Mouse (Mus musculus) limb, embryonic 12.5 days (tissue): ENCODE results near the gene Mydgf. TPM values are rescaled to one million over a fixed set of nuclear protein-coding genes. Genes with fewer than 3 reads are reported as not detected.

Source experiments
- ATAC-seq: fragments of 200-750 bp; cut with Nextera tagmentation; 2 replicates; pipeline ENCODE4 v1.8.0; 2017; ENCODE audit warnings: low read depth, moderate TSS enrichment; ENCODE audit not compliant: insufficient number of reproducible peaks, insufficient read depth, low FRiP score, low TSS enrichment
- H3K27ac ChIP-seq: fragments of 300-500 bp; sonication (generic); 2 replicates; pipeline ENCODE4 v1.5.1; 2016; ENCODE audit warnings: mild to moderate bottlenecking, moderate library complexity
- H3K27me3 ChIP-seq: fragments of 300-500 bp; sonication (generic); 2 replicates; pipeline ENCODE4 v1.6.1; 2016; ENCODE audit warnings: mild to moderate bottlenecking, moderate library complexity
- H3K36me3 ChIP-seq: fragments of 300-500 bp; sonication (generic); 2 replicates; pipeline ENCODE4 v1.6.1; 2016; ENCODE audit warnings: mild to moderate bottlenecking, moderate library complexity
- H3K4me1 ChIP-seq: fragments of 300-500 bp; sonication (generic); replicated peaks from 2 replicates; pipeline ENCODE4 v1.6.1; 2016
- H3K4me2 ChIP-seq: fragments of 300-500 bp; sonication (generic); 2 replicates; pipeline ENCODE4 v1.6.1; 2016; ENCODE audit warnings: mild to moderate bottlenecking, moderate library complexity
- H3K4me3 ChIP-seq: fragments of 300-500 bp; sonication (generic); replicated peaks from 2 replicates; pipeline ENCODE4 v1.5.1; 2016; ENCODE audit warnings: mild to moderate bottlenecking
- H3K9ac ChIP-seq: fragments of 300-500 bp; sonication (generic); replicated peaks from 2 replicates; pipeline ENCODE4 v1.6.1; 2016; ENCODE audit warnings: mild to moderate bottlenecking, moderate library complexity
- H3K9me3 ChIP-seq: fragments of 300-500 bp; sonication (generic); 2 replicates; pipeline ENCODE4 v1.6.1; 2016; ENCODE audit warnings: mild to moderate bottlenecking, moderate library complexity
- WGBS: fragments of 180-500 bp; shearing (Covaris S2); methylation state at CpG from one replicate; pipeline ENCODE4 v1.1.7; 2016; 5-methylcytosine and 5-hydroxymethylcytosine counted together
- polyA plus RNA-seq: library from polyadenylated mRNA; unstranded; fragments of >200 nt; fragmentation: Nextera tagmentation; extraction: Ambion mirVana; gene quantifications from 2 replicates; pipeline ENCODE4 v1.2.1, GENCODE M21; 2016

Mydgf gene
- polyA plus RNA-seq, 1 experiment from 2014 or later = 69.3 TPM

DNA sequence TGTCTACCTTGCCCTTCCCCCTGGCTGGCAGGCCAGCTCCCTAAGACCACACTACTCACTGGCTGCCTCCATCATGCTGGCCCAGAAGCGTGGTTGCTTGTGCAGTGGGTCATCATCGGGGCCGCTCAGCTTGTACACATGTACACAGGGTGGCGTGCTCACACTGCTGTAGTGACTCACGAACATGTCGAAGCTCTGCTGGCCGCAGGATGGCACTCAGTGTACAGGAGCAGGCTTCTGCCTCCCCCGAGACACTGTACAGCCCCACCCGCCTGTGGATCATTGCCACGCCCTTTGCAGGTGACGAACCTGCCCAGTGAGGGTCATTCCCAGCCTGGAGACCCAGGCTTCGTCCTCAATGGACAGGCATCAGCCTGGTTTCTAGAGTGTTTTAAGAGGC lies 10.6 kb upstream of the Mydgf start:
- 92% methylated on average over 12 of the region's 12 CpGs for whole genome bisulfite sequencing
- Histone ChIP-seq H3K4me1 (no peaks in the 10 kb centered on the region), H3K9ac (no peak overlapping the region), H3K27me3 (no peaks in the 10 kb centered on the region), H3K36me3 (peaks cover 100% of the 10 kb centered on the region), H3K9me3 (no peaks in the 10 kb centered on the region), H3K27ac (no peak overlapping the region), H3K4me3 (no peak overlapping the region), H3K4me2 (no peak overlapping the region)
- 0 out of 2 replicates have a peak, but pooled peaks have one; percentile 17 for ATAC-seq

DNA sequence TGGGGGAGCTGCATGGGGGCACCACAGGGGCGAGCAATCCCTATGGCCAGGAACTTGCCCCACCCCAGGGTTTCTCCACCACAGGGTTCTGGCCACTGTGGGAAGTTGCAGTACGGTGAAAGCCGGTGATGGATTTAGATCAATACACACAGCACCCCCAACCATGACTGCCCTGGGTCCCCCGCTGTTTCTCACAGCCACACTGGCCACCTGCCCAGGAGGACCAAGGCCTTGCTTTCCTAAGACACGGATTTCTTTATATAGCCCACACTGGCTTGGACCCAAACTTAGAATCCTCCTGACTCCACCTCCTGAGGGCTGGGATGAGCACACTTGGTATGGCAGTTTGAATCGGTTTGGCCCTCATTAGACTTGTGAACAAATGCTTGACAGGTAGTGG lies 7.5 kb upstream of the Mydgf start:
- no peak overlapping the region for H3K4me2 ChIP-seq
- 91% methylated on average over 6 of the region's 6 CpGs for WGBS
- peaks cover 97% of the 10 kb centered on the region for H3K36me3 ChIP-seq
- no peaks in the 10 kb centered on the region for H3K27me3 ChIP-seq
- no peak overlapping the region for H3K9ac ChIP-seq
- H3K4me1 ChIP-seq = no peaks in the 10 kb centered on the region
- H3K4me3 ChIP-seq = no peak overlapping the region
- no peaks in the 10 kb centered on the region for H3K9me3 ChIP-seq
- no peak overlapping the region for H3K27ac ChIP-seq
- ATAC-seq = no peak

DNA sequence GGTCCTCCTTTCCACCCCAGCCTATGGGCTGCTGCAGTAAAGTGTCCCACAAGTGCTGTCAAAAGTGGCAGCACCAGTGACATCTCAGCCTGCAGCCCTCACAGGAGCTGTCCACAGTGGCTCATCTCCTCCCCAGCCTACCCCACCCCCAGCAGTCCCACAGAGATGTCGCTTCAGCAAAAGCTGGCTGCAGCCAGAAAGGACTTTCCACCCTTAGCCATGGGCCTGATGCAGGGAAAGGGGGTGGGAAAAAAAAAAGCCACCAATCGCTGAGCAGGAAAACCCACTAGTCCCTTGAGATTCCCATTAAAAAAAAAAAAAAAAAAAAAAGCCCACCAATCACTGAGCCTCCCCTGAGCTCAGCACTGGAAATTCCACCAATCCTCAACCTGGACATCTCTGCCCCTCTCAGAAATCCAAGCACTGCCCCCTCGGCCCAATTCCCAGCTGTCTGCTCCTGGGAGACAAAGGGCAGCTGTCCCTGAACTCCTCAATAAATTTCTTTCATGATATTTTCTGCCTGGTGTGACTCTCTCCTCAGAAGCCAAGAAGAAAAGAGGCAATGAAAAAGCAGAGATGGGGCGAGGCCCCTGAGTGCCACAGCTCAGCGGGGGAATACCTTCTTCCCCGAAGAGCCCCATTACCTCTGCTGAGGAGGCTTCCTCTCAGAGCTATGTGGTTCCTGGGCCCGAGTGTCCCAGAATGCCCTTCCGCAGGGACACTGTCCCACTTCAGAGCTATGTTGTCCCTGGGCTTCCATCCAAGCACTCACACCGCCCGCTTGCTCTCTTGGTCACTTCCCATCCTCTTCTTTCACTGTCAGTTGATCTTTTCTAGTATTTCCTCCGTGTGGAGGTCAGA lies 1.8 kb upstream of the Mydgf start:
- no peaks in the 10 kb centered on the region for H3K9me3 ChIP-seq
- H3K4me1 ChIP-seq = peaks cover 27% of the 10 kb centered on the region
- no peak overlapping the region for H3K4me3 ChIP-seq
- whole genome bisulfite sequencing = 43% methylated on average over 11 of the region's 11 CpGs
- 0 out of 2 replicates have a peak, but pooled peaks have one; percentile 32 for ATAC-seq
- peaks cover 59% of the 10 kb centered on the region for H3K36me3 ChIP-seq
- peak overlapping the region; percentile 94 for H3K4me2 ChIP-seq
- peak overlapping the region; percentile 80 for H3K27ac ChIP-seq
- 0 out of 2 replicates have a peak overlapping the region, but pooled peaks have one; percentile 13 for H3K9ac ChIP-seq
- H3K27me3 ChIP-seq = no peaks in the 10 kb centered on the region

DNA sequence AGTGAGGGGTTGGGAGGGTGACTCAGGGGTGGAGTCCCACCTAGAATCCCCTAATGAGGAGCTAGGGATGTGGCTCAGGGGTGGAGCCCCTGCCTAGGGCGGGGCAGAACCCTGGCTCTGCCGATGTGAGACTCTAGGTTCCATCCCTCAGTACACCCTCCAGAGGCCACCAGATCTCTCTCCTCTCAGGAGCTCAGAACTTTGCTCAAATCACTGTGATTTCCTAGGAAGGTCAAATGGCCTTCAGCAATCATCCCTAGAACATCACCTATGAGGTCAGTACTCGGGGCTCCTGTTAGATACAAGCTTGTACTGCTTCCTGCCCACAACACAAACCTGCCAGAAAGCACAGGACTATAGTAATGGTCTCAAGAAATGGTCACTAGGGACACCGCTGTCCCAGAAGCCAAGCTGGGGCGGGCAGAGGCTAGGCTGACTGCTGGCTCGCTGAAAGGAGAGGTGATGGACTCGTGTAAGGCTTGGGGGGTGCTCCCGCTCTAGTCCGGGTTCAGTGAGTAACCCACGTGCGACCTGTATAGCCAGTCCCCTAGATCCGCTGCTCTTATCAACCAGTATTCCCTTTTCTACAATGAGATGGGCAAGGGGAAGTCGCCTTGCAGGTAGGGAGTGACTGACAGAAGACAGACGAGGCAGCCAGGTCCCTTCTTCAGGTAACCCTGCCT lies 604 bp downstream of the Mydgf start:
- ATAC-seq = peak; percentile 15; the same call in 1 of the 2 replicates
- peaks cover 59% of the 10 kb centered on the region for H3K36me3 ChIP-seq
- no peaks in the 10 kb centered on the region for H3K27me3 ChIP-seq
- H3K27ac ChIP-seq = peak overlapping the region; percentile 74
- H3K4me3 ChIP-seq = peak overlapping the region; percentile 81
- peak overlapping the region; percentile 94 for H3K4me2 ChIP-seq
- under 1% methylated on average over 14 of the region's 14 CpGs for WGBS
- H3K9ac ChIP-seq = peak overlapping the region; percentile 74
- peaks cover 27% of the 10 kb centered on the region for H3K4me1 ChIP-seq
- H3K9me3 ChIP-seq = no peaks in the 10 kb centered on the region

DNA sequence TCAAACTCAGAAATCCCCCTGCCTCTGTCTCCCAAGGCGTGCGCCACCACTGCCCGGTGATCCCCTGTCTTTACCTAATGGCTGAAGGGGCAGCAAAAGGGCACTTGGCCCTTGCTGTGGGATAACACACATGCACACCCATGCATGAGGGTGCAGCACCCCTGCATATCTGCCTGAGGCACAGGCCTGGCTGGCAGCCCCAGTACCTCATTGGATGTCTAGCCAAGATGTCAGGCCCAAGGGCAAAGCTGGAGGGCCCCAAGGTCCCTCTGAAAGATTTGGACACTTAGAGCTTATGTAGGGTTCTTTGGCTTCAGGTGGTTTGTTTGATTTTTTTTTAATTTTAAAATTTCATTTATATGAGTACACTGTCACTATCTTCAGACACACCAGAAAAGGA lies 8.3 kb downstream of the Mydgf start:
- H3K27me3 ChIP-seq = no peaks in the 10 kb centered on the region
- no peaks in the 10 kb centered on the region for H3K9me3 ChIP-seq
- 0 out of 2 replicates have a peak, but pooled peaks cover 3% of the 10 kb centered on the region for H3K4me1 ChIP-seq
- WGBS = 98% methylated on average over 3 of the region's 3 CpGs
- no peak overlapping the region for H3K4me2 ChIP-seq
- no peak overlapping the region for H3K27ac ChIP-seq
- H3K9ac ChIP-seq = no peak overlapping the region
- H3K4me3 ChIP-seq = no peak overlapping the region
- no peak for ATAC-seq
- peaks cover 68% of the 10 kb centered on the region for H3K36me3 ChIP-seq

DNA sequence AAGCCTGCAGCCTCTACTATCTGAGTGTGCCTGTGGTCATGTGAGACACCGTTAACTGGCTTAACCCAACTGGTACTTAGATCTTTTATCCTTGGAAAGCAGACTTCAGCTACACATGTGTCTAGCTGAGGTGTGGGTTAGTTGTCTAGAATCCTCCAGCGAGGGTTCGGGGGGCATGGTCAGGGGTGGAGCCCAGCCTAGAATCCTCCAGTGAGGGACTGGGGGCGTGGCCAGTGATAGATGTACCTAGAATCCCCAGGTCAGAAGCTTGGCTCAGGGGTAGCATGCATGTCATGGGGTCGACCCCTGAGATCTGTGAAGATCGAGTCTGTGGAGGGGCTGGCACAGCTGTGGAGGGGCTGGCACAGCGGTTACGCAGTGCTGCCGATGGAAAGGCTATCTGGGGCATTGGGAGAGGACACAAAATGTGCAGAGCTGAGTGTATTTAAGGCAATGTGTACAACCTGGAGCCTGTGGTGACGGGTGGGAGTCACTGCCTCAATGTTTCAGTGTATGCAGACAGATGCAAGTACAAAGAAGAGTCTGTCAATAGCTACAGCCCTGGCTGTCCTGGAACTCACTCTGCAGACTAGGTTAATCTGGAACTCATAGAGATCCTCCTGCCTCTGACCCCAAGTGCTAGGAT lies 10.2 kb downstream of the Mydgf start:
- no peaks in the 10 kb centered on the region for H3K9me3 ChIP-seq
- H3K4me3 ChIP-seq = no peak overlapping the region
- ATAC-seq = no peak
- no peaks in the 10 kb centered on the region for H3K27me3 ChIP-seq
- H3K27ac ChIP-seq = no peak overlapping the region
- WGBS = 52% methylated on average over 10 of the region's 10 CpGs
- no peak overlapping the region for H3K4me2 ChIP-seq
- H3K36me3 ChIP-seq = peaks cover 49% of the 10 kb centered on the region
- H3K9ac ChIP-seq = no peak overlapping the region
- H3K4me1 ChIP-seq = 0 out of 2 replicates have a peak, but pooled peaks cover 3% of the 10 kb centered on the region

DNA sequence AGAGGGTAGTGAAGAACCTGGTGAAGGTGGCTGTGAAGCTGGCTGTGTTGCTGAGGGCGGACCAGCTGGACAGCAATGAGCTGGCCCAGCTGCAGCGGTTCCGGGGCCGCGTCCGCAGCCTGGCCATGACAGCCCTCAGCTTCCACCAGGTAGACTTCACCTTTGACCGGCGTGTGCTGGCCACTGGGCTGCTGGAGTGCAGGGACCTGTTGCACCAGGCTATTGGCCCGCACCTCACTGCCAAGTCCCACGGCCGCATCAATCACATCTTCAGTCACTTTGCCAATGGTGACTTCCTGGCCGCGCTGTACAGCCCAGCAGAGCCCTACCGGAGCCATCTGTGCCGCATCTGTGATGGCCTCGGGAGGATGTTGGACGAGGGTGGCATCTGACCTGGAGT lies 11.8 kb downstream of the Mydgf start:
- Histone ChIP-seq H3K27ac (no peak overlapping the region), H3K36me3 (peaks cover 33% of the 10 kb centered on the region), H3K9ac (no peak overlapping the region), H3K4me1 (0 out of 2 replicates have a peak, but pooled peaks cover 3% of the 10 kb centered on the region), H3K9me3 (no peaks in the 10 kb centered on the region), H3K27me3 (no peaks in the 10 kb centered on the region), H3K4me2 (no peak overlapping the region), H3K4me3 (no peak overlapping the region)
- no peak for ATAC-seq
- WGBS = 88% methylated on average over 17 of the region's 17 CpGs

DNA sequence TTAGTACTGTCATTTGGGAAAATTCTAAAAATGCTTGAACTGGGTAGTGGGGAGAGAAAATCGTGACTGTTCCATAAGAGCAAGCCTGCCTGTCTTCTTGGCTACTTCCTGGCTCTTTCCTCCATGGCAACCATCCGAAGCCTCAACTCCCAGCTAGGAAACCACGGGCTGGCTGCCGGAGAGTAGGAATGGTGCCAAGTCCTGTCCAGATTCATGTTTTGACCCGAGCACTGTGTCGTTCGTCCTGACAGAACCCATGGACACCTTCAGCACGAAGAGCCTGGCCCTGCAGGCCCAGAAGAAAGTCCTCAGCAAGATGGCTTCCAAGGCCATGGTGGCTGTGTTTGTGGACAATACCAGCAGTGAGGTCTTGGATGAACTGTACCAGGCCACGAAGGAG lies 12.3 kb downstream of the Mydgf start:
- WGBS = 85% methylated on average over 9 of the region's 9 CpGs
- Histone ChIP-seq H3K27me3 (no peaks in the 10 kb centered on the region), H3K36me3 (peaks cover 29% of the 10 kb centered on the region), H3K4me2 (no peak overlapping the region), H3K9me3 (no peaks in the 10 kb centered on the region), H3K27ac (no peak overlapping the region), H3K9ac (no peak overlapping the region), H3K4me1 (0 out of 2 replicates have a peak, but pooled peaks cover 3% of the 10 kb centered on the region), H3K4me3 (no peak overlapping the region)
- ATAC-seq = no peak

DNA sequence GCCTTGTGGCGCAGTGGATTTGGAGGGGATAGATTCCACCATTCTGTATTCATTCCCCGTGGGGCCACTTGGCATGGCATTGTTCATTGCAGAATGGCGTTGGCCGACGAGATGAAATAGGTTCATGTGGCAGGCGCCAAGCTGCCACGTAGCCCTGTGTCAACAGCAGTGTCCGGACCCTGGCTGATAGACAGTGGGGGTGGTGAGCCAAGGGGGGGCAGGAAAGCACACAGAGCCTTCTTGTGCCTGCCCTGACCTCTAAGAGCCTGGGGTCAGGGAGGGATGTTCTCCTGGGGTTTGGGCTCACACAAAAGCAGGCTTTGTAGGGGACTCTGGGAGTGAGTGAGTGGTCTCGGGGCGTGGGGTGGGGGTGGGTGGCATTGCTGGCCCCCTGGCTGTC lies 13.1 kb downstream of the Mydgf start:
- Histone ChIP-seq H3K4me1 (0 out of 2 replicates have a peak, but pooled peaks cover 3% of the 10 kb centered on the region), H3K27ac (0 out of 2 replicates have a peak overlapping the region, but pooled peaks have one; percentile 26), H3K4me2 (no peak overlapping the region), H3K9me3 (no peaks in the 10 kb centered on the region), H3K27me3 (no peaks in the 10 kb centered on the region), H3K4me3 (no peak overlapping the region), H3K9ac (no peak overlapping the region), H3K36me3 (peaks cover 20% of the 10 kb centered on the region)
- no peak for ATAC-seq
- 80% methylated on average over 10 of the region's 10 CpGs for WGBS

DNA sequence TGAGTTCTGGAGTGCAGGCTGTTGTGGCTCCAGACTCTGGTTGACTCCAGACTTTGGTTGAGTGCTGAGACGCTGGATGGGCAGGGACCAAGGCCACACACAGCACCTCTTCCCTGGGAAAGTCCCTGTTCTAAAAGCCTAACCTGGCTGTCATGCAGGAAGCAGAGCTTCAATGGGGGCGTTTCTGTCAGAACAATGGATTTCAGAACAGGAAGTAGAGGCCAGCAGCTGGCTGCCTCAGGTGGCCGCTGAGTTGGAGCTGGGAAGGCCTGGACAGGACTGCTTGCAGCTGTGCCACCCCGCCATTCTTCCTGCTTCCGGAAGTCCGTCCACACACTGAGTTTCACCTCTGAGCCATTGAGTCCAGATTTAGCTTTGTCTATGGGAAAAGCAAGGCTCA lies 13.9 kb downstream of the Mydgf start:
- 70% methylated on average over 6 of the region's 6 CpGs for WGBS

DNA sequence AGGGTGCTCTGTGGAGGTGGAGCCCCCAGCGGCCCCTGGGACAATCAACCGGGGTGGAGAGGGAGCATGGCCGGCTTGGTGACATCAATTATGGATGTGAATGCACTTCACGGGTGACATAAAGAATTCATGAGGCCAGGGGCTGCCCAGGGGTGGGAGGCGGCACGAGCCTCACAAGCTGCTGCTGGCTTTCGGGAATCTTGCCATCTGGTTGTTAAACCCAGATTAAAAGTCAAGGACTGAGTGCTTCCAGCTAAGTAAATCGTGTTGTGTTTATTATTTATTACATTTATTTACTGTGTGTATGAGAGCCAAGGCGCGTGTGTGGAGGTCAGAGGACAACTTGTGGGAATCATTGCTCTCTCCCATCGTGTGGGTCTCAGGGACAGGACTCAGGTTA lies 18.0 kb downstream of the Mydgf start:
- H3K27ac ChIP-seq = no peak overlapping the region
- H3K4me1 ChIP-seq = peaks cover 14% of the 10 kb centered on the region
- no peak overlapping the region for H3K4me3 ChIP-seq
- no peaks in the 10 kb centered on the region for H3K36me3 ChIP-seq
- H3K4me2 ChIP-seq = no peak overlapping the region
- ATAC-seq = no peak
- H3K9me3 ChIP-seq = no peaks in the 10 kb centered on the region
- H3K27me3 ChIP-seq = no peaks in the 10 kb centered on the region
- WGBS = 68% methylated on average over 11 of the region's 11 CpGs
- no peak overlapping the region; the same call in 1 of the 2 replicates for H3K9ac ChIP-seq

More for the DNA sequence above, 13.9 kb downstream of the Mydgf start:
- Histone ChIP-seq H3K27me3 (no peaks in the 10 kb centered on the region), H3K36me3 (peaks cover 12% of the 10 kb centered on the region; the same call in 1 of the 2 replicates), H3K4me2 (no peak overlapping the region), H3K4me1 (0 out of 2 replicates have a peak, but pooled peaks cover 3% of the 10 kb centered on the region), H3K9me3 (no peaks in the 10 kb centered on the region), H3K27ac (0 out of 2 replicates have a peak overlapping the region, but pooled peaks have one; percentile 26), H3K9ac (no peak overlapping the region; the same call in 1 of the 2 replicates), H3K4me3 (no peak overlapping the region)
- no peak for ATAC-seq
